Mouse (Mus musculus) megakaryocyte, embryonic 14.5 days (primary cell): ENCODE measurements around the gene Srsf5.

Experiments
- FLI1 ChIP-seq: IDR thresholded peaks from 2 replicates; pipeline ENCODE4 v1.6.1; 2012; ENCODE audit warnings: low read length, inconsistent platforms, mixed read lengths
- GATA1 ChIP-seq: IDR thresholded peaks from 3 replicates; pipeline ENCODE4 v1.6.1; 2012; ENCODE audit warnings: mixed read lengths, low read length, inconsistent platforms, borderline replicate concordance

- TF ChIP-seq GATA1 (no peak), FLI1 (no peak)
Observed at GRCm38 (mm10) chr12:80968605-80969004, 23.3 kb downstream of the Srsf5 start, which contains the start of gene Slc10a1.
